Mouse (Mus musculus): Measurements from ENCODE around the gene Ccdc159. TPM values are rescaled to one million over a fixed set of nuclear protein-coding genes. Genes with fewer than 3 reads are reported as not detected.

The Ccdc159 gene
- polyA plus RNA-seq, 1 experiment from 2014 or later = 8.9 TPM

DNA sequence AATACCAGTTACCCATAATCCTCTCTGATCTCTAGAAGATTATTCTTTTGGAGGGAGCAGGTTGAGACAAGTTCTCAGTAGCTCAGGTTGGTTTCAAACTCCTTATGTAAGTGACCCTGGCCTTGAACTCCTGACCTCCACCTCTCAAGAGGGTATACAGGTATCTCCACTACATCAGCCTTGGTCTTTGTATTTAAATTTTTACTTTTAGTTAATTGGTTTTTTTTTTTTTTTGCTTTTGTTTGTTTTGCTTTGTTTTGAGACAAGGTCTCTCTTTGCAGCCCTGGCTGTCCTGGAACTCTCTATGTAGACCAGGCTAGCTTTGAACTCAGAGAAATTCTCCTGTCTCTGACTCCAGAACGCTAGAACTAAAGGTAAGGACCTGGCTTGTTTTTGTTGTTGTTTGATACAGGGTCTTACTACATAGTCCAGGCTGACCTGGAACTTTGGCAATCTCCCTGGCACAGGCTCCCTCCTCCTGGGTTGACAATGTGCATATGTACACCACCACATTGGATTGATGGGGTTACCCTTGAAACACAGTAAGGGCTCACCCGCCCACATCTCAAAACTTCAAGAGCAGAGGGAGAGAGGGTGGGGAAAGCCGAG lies 3.7 kb upstream of the Ccdc159 start:
- H3K9me3 ChIP-seq = no peaks in the 10 kb centered on the region
- peaks cover 5% of the 10 kb centered on the region for H3K36me3 ChIP-seq
- H3K4me2 ChIP-seq = no peak overlapping the region
- no peak for ATAC-seq (ENCODE audit: low FRiP score)
- H3K27ac ChIP-seq = no peak overlapping the region
- peaks cover 16% of the 10 kb centered on the region for H3K4me1 ChIP-seq (replicated peaks)
- H3K9ac ChIP-seq = no peak overlapping the region
- H3K4me3 ChIP-seq = no peak overlapping the region
- 87% methylated on average over 3 of the region's 3 CpGs for WGBS
- H3K27me3 ChIP-seq = no peaks in the 10 kb centered on the region

DNA sequence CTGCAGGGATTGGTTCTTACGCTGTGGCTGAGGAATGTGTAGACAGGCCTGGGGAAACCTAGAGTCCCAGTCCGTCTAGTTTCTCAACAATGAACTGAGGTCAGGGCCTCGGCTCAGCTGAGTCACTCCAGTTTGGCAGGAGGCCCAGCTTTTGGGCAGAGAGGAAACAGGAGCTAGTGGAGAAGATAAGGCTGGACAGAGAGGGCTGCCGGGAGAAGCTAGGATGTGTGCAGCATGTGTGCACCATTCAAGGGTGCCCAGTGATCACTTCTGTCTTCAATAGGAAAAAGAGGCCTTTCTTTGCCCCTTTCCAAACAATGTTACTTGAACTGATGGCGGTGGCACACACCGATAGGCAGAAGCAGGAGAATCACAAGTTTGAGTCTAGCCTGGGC lies 3.2 kb upstream of the Ccdc159 start:
- Histone ChIP-seq H3K4me2 (no peak overlapping the region), H3K27ac (no peak overlapping the region), H3K4me3 (no peak overlapping the region), H3K36me3 (peaks cover 5% of the 10 kb centered on the region), H3K4me1 (replicated peaks) (peaks cover 16% of the 10 kb centered on the region), H3K27me3 (no peaks in the 10 kb centered on the region), H3K9ac (no peak overlapping the region), H3K9me3 (no peaks in the 10 kb centered on the region)
- no peak for ATAC-seq (ENCODE audit: low FRiP score)
- WGBS = 69% methylated on average over 6 of the region's 6 CpGs

DNA sequence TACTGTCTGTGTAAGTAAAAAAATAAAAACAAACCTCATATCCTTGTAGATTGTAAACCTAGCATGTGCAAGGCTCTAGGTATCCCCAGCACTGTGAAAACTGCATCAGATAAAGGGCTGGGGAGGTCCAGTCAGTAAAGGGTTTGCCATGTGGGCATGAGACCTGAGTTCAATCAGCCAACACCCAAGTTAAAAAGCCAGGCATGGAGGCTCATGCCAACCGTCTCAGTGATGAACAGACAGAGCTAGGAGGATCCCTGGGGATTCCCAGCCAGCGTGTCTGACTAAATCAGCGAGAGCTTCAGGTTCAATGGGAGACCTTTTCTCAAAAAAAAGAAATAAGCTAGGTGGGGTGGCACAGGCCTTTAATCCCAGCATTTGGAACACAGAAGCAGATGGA lies 2.2 kb upstream of the Ccdc159 start:
- Histone ChIP-seq H3K9ac (no peak overlapping the region), H3K4me2 (no peak overlapping the region), H3K27me3 (no peaks in the 10 kb centered on the region), H3K27ac (no peak overlapping the region), H3K9me3 (no peaks in the 10 kb centered on the region), H3K4me1 (replicated peaks) (peaks cover 16% of the 10 kb centered on the region), H3K4me3 (no peak overlapping the region), H3K36me3 (peaks cover 5% of the 10 kb centered on the region)
- WGBS = 85% methylated on average over 3 of the region's 3 CpGs
- ATAC-seq (ENCODE audit: low FRiP score) = no peak

DNA sequence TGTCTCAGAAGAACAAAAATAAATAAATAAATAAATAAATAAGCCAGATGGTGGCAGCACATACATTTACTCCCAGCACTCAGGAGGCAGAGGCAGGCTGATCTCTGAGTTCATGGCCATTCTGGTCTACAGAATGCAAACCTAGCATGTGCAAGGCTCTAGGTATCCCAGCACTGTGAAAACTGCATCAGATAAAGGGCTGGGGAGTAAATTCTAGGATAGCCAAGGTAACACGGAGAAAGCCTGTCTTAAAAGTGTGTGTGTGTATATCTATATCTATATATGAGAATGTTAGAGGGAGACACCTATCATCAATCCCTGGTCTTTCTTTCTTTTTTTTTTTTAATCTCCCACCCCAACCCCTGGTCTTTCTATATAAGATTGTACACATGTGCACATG lies 1.8 kb upstream of the Ccdc159 start:
- Histone ChIP-seq H3K4me3 (no peak overlapping the region), H3K4me1 (replicated peaks) (peaks cover 16% of the 10 kb centered on the region), H3K4me2 (no peak overlapping the region), H3K9me3 (no peaks in the 10 kb centered on the region), H3K36me3 (peaks cover 5% of the 10 kb centered on the region), H3K9ac (no peak overlapping the region), H3K27me3 (no peaks in the 10 kb centered on the region), H3K27ac (no peak overlapping the region)
- ATAC-seq (ENCODE audit: low FRiP score) = no peak
- WGBS = 95% methylated on average over 1 of the region's 1 CpGs

DNA sequence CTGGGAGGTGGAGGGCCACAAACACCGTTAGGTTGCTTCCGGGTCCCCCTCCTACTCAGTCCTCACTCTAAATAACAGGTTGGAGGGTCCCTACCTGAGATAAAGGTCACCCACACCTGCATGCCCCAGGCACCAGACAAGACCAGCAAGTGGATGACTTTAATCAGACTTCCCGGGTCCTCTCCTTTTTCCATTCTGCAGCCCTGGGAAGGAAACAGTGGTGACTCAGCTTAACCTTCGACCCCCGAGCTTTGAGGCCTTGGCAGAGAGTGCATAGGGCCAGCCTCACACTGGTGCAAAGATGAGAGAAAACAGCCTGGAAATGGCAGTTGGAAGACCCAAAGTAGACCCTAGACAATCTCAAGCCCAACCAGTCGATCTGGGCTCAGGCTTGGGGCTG lies 1.1 kb upstream of the Ccdc159 start:
- ATAC-seq (ENCODE audit: low FRiP score) = no peak
- Histone ChIP-seq H3K36me3 (peaks cover 5% of the 10 kb centered on the region), H3K9ac (peak overlapping the region; percentile 73), H3K4me1 (replicated peaks) (peaks cover 16% of the 10 kb centered on the region), H3K27me3 (no peaks in the 10 kb centered on the region), H3K9me3 (no peaks in the 10 kb centered on the region), H3K4me3 (peak overlapping the region; percentile 48), H3K4me2 (peak overlapping the region; percentile 71), H3K27ac (no peak overlapping the region)
- 80% methylated on average over 6 of the region's 6 CpGs for WGBS

DNA sequence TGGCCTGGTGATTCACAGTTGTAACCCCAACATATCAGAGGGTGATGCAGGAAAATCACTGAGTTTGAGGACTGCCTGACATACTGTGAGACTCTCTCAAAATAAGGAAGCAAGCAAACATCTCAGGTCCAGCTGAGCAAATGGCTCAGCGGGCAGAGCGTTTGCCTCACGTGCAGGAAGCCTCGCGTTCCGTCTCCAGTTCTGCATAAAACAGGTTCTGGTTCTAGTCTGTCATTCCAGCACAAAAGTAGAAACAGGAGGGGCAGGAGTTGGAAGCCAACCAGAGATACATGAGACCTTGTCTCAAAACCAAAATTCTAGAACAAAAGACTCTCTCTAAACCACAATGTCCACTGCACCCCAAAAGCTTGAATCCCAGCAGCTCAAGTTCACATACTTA lies 487 bp upstream of the Ccdc159 start:
- peak overlapping the region; percentile 71 for H3K4me2 ChIP-seq
- H3K27ac ChIP-seq = peak overlapping the region; percentile 80
- ATAC-seq (ENCODE audit: low FRiP score) = peak; percentile 6
- WGBS = 1% methylated on average over 6 of the region's 6 CpGs
- peak overlapping the region; percentile 48 for H3K4me3 ChIP-seq
- peak overlapping the region; percentile 73 for H3K9ac ChIP-seq
- H3K9me3 ChIP-seq = no peaks in the 10 kb centered on the region
- peaks cover 2% of the 10 kb centered on the region; the same call in 1 of the 2 replicates for H3K36me3 ChIP-seq
- no peaks in the 10 kb centered on the region for H3K27me3 ChIP-seq
- H3K4me1 ChIP-seq (replicated peaks) = peaks cover 16% of the 10 kb centered on the region

DNA sequence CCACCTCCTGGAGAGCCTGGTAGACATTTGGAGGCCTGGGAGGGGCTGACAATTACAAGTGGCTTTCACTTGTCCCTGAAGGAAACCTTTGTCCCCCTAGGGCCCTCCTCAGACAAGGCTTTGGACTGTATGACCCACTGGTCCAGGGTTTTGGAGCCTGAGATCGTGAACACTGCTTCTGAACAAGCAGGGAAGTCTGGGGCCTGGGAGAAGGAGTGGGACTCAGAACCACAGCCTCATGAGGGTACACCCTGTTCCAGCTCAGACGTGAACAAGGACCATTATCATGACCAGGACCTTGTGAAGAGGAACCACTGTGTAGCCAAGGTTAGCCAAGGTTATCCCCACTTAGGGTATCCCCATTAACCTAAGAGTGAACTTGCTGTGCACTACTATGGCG lies 1.9 kb downstream of the Ccdc159 start:
- H3K9me3 ChIP-seq = no peaks in the 10 kb centered on the region
- H3K27me3 ChIP-seq = no peaks in the 10 kb centered on the region
- no peaks in the 10 kb centered on the region for H3K36me3 ChIP-seq
- no peak overlapping the region for H3K4me2 ChIP-seq
- no peak overlapping the region for H3K27ac ChIP-seq
- H3K4me1 ChIP-seq (replicated peaks) = peaks cover 16% of the 10 kb centered on the region
- no peak for ATAC-seq (ENCODE audit: low FRiP score)
- WGBS = 83% methylated on average over 3 of the region's 3 CpGs
- H3K9ac ChIP-seq = no peak overlapping the region
- H3K4me3 ChIP-seq = no peak overlapping the region

DNA sequence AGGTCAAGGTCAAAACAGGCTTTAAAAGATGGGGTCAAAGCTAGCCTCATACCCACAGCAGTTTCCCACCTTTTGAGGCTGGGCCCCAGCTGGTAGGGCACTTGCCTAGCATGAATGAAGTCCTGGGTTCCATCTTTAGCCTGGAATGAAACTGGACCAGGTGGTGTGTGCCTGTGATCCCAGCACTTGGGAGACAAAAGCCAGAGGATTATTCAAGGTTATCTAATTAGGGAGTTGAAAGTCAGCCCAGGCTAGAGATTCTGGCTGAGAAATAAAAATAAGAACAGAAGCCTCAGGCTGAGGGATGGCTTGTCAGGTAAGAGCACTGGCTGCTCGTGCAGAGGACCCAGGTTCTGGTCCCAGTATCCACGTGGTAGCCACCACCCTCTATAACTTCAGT lies 4.7 kb downstream of the Ccdc159 start:
- Histone ChIP-seq H3K36me3 (no peaks in the 10 kb centered on the region), H3K27me3 (no peaks in the 10 kb centered on the region), H3K27ac (no peak overlapping the region), H3K4me2 (no peak overlapping the region), H3K9me3 (no peaks in the 10 kb centered on the region), H3K9ac (no peak overlapping the region), H3K4me1 (replicated peaks) (peaks cover 10% of the 10 kb centered on the region), H3K4me3 (no peak overlapping the region)
- 65% methylated on average over 2 of the region's 2 CpGs for WGBS
- ATAC-seq (ENCODE audit: low FRiP score) = no peak

DNA sequence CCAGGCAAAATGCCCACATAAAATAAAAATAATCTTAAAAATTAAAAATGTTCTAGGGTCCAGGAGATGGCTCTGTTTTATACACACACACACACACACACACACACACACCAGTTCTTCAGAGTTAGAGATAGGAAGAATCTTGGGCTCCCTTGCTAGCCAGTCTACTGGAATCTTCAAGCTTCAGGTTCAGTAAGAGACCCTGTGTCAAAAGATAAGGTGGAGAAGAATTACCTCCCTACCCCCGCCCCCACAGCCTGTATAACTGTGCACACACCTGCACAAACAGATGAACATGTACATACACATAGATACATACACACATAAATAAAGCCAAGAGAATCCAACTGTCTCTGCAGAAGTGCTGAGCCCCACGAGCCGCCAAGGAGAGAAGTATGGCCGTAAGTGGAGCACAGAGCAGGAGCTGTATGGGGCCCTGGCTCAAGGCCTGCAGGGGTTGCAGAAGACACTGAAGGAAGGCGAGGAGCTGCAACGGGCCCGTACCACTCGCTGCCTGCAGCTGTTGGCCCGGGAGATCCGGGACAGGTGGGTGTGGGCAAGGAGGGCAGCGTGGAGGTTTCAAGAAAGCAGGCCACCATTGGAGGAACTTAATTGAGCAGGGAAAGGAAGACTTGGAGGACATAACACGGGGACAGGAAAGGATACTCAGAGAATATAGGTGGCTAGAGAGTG lies 5.3 kb downstream of the Ccdc159 start:
- Histone ChIP-seq H3K4me1 (replicated peaks) (peaks cover 11% of the 10 kb centered on the region), H3K27ac (no peak overlapping the region), H3K4me3 (no peak overlapping the region), H3K4me2 (no peak overlapping the region), H3K9me3 (no peaks in the 10 kb centered on the region), H3K36me3 (no peaks in the 10 kb centered on the region), H3K27me3 (no peaks in the 10 kb centered on the region), H3K9ac (no peak overlapping the region)
- WGBS = 67% methylated on average over 12 of the region's 12 CpGs
- no peak for ATAC-seq (ENCODE audit: low FRiP score)

DNA sequence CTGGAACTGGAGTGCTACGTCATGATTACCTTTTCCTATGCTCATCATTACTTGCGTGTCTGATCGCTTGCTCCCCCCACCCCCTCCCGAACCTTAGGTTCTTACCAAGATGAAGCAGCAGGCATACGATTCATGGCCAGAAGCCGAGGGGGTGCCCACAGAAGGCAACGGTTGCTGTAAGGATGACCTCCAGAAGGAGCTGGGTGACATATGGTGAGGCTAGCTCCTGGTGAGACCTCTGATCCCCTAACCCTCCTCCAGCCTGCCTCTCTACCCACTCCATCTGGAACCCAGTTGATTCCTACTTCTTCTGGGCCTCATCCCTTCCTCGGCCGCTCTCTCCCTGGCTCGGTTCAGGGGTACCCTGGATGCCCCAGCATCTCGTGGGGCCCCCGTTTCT lies 6.8 kb downstream of the Ccdc159 start:
- 90% methylated on average over 12 of the region's 12 CpGs for WGBS
- H3K27ac ChIP-seq = no peak overlapping the region
- H3K9ac ChIP-seq = no peak overlapping the region
- ATAC-seq (ENCODE audit: low FRiP score) = no peak
- H3K4me2 ChIP-seq = no peak overlapping the region
- H3K4me3 ChIP-seq = no peak overlapping the region
- no peaks in the 10 kb centered on the region for H3K9me3 ChIP-seq
- H3K4me1 ChIP-seq (replicated peaks) = peaks cover 23% of the 10 kb centered on the region
- no peaks in the 10 kb centered on the region for H3K27me3 ChIP-seq
- peaks cover 4% of the 10 kb centered on the region for H3K36me3 ChIP-seq

DNA sequence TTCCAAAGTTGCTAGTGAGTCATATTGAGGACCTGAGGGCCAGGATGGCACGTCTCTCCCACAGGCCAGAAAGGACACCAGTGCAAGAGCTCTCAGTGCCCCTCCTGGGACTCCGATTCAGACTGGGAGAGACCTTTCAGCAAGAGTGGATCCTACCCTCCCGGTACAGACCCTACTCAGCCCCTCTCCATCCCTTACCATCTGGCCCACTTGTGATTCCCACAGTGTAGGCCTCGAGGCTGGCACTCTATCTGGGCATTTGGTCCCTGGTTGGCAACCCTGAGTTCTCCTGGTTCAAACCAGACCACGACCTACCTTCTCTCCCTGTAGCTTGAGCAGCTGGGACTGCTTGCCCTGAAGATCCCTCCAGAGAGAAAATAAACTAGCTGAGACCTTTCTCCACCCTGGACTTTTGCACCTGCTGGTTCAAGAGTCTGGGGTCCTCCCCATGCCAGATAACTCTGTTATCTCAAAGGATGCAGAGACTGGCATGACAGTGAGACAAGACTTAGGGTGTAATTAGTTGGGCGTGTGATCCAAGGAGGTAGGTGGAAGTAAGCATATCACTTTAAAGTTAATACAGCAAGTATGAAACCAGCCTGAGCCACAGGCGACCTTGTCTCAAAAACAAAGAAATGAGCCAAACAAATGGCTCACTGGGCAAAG lies 8.3 kb downstream of the Ccdc159 start:
- Histone ChIP-seq H3K9ac (no peak overlapping the region), H3K27ac (0 out of 2 replicates have a peak overlapping the region, but pooled peaks have one; percentile 90), H3K4me3 (peak overlapping the region; percentile 75; the same call in 1 of the 2 replicates), H3K9me3 (no peaks in the 10 kb centered on the region), H3K4me2 (peak overlapping the region; percentile 73), H3K4me1 (replicated peaks) (peaks cover 28% of the 10 kb centered on the region), H3K27me3 (no peaks in the 10 kb centered on the region), H3K36me3 (peaks cover 17% of the 10 kb centered on the region)
- no peak for ATAC-seq (ENCODE audit: low FRiP score)
- 85% methylated on average over 7 of the region's 7 CpGs for WGBS

DNA sequence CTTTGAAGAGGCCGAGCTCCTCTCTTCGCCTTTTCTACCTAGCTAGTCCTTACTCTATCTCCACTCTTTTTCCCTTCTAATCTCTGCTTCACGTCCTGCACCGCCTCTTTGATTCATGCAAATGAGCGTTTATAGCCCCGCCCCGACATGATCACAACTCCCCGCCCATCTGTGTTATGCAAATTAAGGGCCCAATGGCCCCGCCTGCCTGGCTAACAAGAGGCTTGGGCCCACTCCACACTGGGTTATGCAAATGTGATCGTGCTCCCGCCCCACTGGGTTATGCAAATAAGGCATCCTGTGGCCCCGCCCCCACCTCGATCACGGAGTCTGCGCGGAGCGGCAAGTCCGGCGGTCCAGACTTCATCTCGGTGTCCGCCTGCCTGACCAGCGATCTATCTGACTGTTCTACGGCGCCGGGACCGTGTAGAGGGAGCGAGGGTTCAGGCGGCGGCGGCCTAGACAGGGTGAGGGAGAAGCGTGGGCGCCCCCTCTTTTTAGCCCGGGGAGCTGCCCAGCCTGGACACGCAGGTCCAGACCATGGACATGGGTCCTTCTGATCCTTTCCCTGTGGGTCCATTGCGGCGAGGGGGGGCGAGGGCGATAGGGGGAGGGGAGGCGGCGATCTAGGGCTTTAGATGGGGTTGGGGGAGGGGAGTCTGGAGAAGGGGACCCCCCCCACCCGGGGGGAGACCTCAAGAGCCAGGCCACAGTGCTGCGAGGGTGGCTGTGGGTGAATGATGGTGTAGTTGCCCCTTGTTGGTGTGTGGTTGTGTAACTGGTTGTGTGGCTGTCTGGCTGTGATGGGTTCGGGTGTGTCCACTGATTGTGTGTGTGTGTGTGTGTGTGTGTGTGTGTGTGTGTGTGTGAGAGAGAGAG lies 9.7 kb downstream of the Ccdc159 start, which contains the start of gene Plppr2:
TSS of gene Plppr2 (plus strand) at position 342 of the 879 bp plus-strand sequence.
- Histone ChIP-seq H3K4me1 (replicated peaks) (peaks cover 28% of the 10 kb centered on the region), H3K27ac (peak within 1 kb of the TSS; percentile 90), H3K9me3 (no peaks in the 10 kb centered on the region), H3K9ac (peak within 1 kb of the TSS; percentile 89), H3K36me3 (peaks cover 29% of the 10 kb centered on the region), H3K4me3 (peak within 1 kb of the TSS; percentile 75), H3K27me3 (no peaks in the 10 kb centered on the region), H3K4me2 (peak within 1 kb of the TSS; percentile 73)
- 2% methylated on average over 43 of the region's 43 CpGs for WGBS
- peak; percentile 93 for ATAC-seq (ENCODE audit: low FRiP score)

All from hindbrain, embryonic 13.5 days (tissue).